Mouse (Mus musculus): ENCODE data around the gene Cdr2. TPM values are rescaled to one million over a fixed set of nuclear protein-coding genes. Genes with fewer than 3 reads are reported as not detected.
"Not testable (repeated sequence)": the region's sequence is repeated elsewhere in the genome, so short reads cannot be mapped to it uniquely, and the experiment has no call there.

Gene Cdr2
- polyA plus RNA-seq (2015; fragmentation: Nextera tagmentation; extraction: Ambion mirVana), result 11.3 and 14.1 TPM in 2 replicates

- peak within 1 kb of the TSS; percentile 79 for H3K27ac ChIP-seq (replicated peaks)
- peaks cover 19% of the 10 kb centered on the region; the same call in 1 of the 2 replicates for H3K4me1 ChIP-seq
- peak within 1 kb of the TSS; percentile 84 for H3K9ac ChIP-seq
- ATAC-seq (ENCODE audit: insufficient number of reproducible peaks, low FRiP score, low TSS enrichment, low read depth), result peak; percentile 97
- H3K4me2 ChIP-seq (replicated peaks), result peak within 1 kb of the TSS; percentile 74
- under 1% methylated on average over 46 of the region's 46 CpGs for WGBS
- no peaks in the 10 kb centered on the region for H3K27me3 ChIP-seq
- no peaks in the 10 kb centered on the region for H3K9me3 ChIP-seq (replicated peaks)
- H3K36me3 ChIP-seq, result no peaks in the 10 kb centered on the region
- H3K4me3 ChIP-seq (replicated peaks), result peak within 1 kb of the TSS; percentile 97
Measured at GRCm38 (mm10) chr7:120982200-120982841, at the start of gene Cdr2, which contains the start of gene Mfsd13b. Cdr2 (minus strand) TSS chr7:120982312. Mfsd13b (plus strand) TSS chr7:120982509.

DNA sequence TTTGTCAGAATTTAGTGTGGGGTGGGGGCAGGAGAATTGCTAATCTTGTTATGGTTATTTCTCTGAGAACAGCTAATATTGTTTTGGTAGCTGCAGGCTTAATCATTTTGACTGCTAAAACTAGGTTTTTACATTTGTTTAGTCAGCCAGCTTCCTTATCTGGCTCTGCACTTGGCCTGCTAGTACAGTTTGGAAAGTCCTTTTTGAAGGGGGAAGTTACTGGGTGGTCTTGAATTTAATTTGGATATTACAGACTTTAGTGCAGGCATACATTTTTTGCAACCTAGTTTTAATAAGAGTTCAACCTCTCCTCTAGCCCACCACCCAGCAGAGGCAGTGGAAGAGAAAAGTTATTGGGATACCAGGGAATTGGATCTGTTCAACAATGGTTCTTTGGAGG lies 47.8 kb upstream of the Cdr2 start:
- H3K9ac ChIP-seq, result not testable (repeated sequence)

GRCm38 (mm10) chr7:121026300-121026699 lies 44.2 kb upstream of the Cdr2 start:
- WGBS, result 64% methylated on average over 3 of the region's 3 CpGs
- Histone ChIP-seq H3K4me3 (replicated peaks) (no peak overlapping the region), H3K36me3 (no peaks in the 10 kb centered on the region), H3K4me2 (replicated peaks) (no peak overlapping the region), H3K27me3 (no peaks in the 10 kb centered on the region; the same call in 1 of the 2 replicates), H3K4me1 (no peaks in the 10 kb centered on the region), H3K9ac (no peak overlapping the region), H3K9me3 (replicated peaks) (no peaks in the 10 kb centered on the region), H3K27ac (replicated peaks) (no peak overlapping the region)
- ATAC-seq (ENCODE audit: insufficient number of reproducible peaks, low FRiP score, low TSS enrichment, low read depth), result no peak

More for the DNA sequence above, 47.8 kb upstream of the Cdr2 start:
- not testable (repeated sequence) for H3K4me3 ChIP-seq (replicated peaks); H3K9me3 ChIP-seq (replicated peaks); H3K4me2 ChIP-seq (replicated peaks); H3K36me3 ChIP-seq; H3K4me1 ChIP-seq; H3K27ac ChIP-seq (replicated peaks); H3K27me3 ChIP-seq; ATAC-seq (ENCODE audit: insufficient number of reproducible peaks, low FRiP score, low TSS enrichment, low read depth)

- H3K27me3 ChIP-seq, result no peaks in the 10 kb centered on the region; the same call in 1 of the 2 replicates
- H3K9me3 ChIP-seq (replicated peaks), result no peaks in the 10 kb centered on the region
- WGBS, result 66% methylated on average over 6 of the region's 6 CpGs
- no peak for ATAC-seq (ENCODE audit: insufficient number of reproducible peaks, low FRiP score, low TSS enrichment, low read depth)
- H3K4me2 ChIP-seq (replicated peaks), result no peak overlapping the region
- H3K4me3 ChIP-seq (replicated peaks), result no peak overlapping the region
- H3K9ac ChIP-seq, result no peak overlapping the region
- H3K4me1 ChIP-seq, result no peaks in the 10 kb centered on the region
- no peak overlapping the region for H3K27ac ChIP-seq (replicated peaks)
- no peaks in the 10 kb centered on the region for H3K36me3 ChIP-seq
Measured at GRCm38 (mm10) chr7:121025221-121026008, 43.3 kb upstream of the Cdr2 start.

DNA sequence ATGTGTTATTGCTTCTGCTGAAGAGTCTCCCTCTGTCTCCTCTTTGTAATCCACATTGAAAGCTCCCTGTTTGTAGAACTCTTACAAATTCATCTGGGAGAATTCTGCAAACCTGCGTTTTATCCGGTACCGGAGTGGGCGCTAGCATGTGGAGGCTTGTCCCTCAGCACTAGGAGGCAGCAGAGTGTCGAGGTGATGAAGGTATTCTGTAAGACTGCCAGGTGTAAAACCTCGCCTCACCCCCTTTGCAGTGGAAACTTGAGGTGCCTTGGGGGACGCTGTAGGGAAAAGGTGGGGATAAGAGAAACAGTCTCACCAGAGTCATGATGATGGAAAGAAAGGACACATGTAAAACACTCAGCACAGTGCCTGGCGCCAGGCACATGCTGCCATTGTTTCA lies 38.2 kb upstream of the Cdr2 start:
- H3K4me2 ChIP-seq (replicated peaks), result no peak overlapping the region
- no peak for ATAC-seq (ENCODE audit: insufficient number of reproducible peaks, low FRiP score, low TSS enrichment, low read depth)

GRCm38 (mm10) chr7:121018778-121019177 lies 36.7 kb upstream of the Cdr2 start:
- 70% methylated on average over 3 of the region's 3 CpGs for WGBS
- no peaks in the 10 kb centered on the region for H3K27me3 ChIP-seq

More for the DNA sequence above, 38.2 kb upstream of the Cdr2 start:
- no peaks in the 10 kb centered on the region for H3K36me3 ChIP-seq
- WGBS, result 29% methylated on average over 8 of the region's 8 CpGs
- H3K9me3 ChIP-seq (replicated peaks), result no peaks in the 10 kb centered on the region
- no peak overlapping the region for H3K27ac ChIP-seq (replicated peaks)
- no peak overlapping the region for H3K4me3 ChIP-seq (replicated peaks)
- no peaks in the 10 kb centered on the region for H3K4me1 ChIP-seq
- H3K27me3 ChIP-seq, result no peaks in the 10 kb centered on the region
- no peak overlapping the region for H3K9ac ChIP-seq

DNA sequence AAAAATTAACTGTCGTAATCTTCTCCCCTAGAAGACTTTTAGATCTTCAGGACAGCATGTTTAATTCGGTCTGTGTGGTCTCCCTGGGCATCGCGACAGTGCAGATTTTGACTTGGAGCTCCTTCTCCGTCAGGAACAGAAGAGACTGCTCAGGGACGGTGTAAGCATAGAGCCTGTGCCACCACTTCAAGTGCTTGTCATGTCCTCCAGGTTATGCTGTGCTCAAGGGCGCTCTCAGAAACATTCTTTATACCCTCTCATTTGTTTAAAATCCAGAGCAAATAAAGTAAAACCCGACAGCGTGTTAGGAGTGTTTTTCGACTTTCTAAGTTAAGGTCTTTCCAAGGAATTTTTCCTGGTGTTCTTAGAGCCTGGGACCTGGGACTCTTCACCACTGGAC lies 32.4 kb upstream of the Cdr2 start:
- Histone ChIP-seq H3K27ac (replicated peaks) (no peak overlapping the region), H3K4me1 (peaks cover 17% of the 10 kb centered on the region), H3K4me3 (replicated peaks) (no peak overlapping the region), H3K9ac (no peak overlapping the region), H3K4me2 (replicated peaks) (no peak overlapping the region), H3K27me3 (no peaks in the 10 kb centered on the region), H3K36me3 (no peaks in the 10 kb centered on the region), H3K9me3 (replicated peaks) (no peaks in the 10 kb centered on the region)
- whole genome bisulfite sequencing, result 85% methylated on average over 10 of the region's 10 CpGs
- ATAC-seq (ENCODE audit: insufficient number of reproducible peaks, low FRiP score, low TSS enrichment, low read depth), result no peak

More at GRCm38 (mm10) chr7:121018778-121019177, 36.7 kb upstream of the Cdr2 start:
- no peak for ATAC-seq (ENCODE audit: insufficient number of reproducible peaks, low FRiP score, low TSS enrichment, low read depth)
- no peak overlapping the region for H3K4me2 ChIP-seq (replicated peaks)
- no peak overlapping the region for H3K27ac ChIP-seq (replicated peaks)
- no peak overlapping the region for H3K4me3 ChIP-seq (replicated peaks)
- no peaks in the 10 kb centered on the region for H3K4me1 ChIP-seq
- H3K9ac ChIP-seq, result no peak overlapping the region
- H3K9me3 ChIP-seq (replicated peaks), result no peaks in the 10 kb centered on the region
- H3K36me3 ChIP-seq, result no peaks in the 10 kb centered on the region

- Histone ChIP-seq H3K27me3 (no peaks in the 10 kb centered on the region), H3K4me3 (replicated peaks) (no peak overlapping the region), H3K9ac (no peak overlapping the region), H3K4me2 (replicated peaks) (no peak overlapping the region), H3K9me3 (replicated peaks) (no peaks in the 10 kb centered on the region), H3K36me3 (no peaks in the 10 kb centered on the region), H3K27ac (replicated peaks) (0 out of 2 replicates have a peak overlapping the region, but pooled peaks have one; percentile 34), H3K4me1 (peaks cover 17% of the 10 kb centered on the region)
- WGBS, result 22% methylated on average over 10 of the region's 10 CpGs
- no peak; the same call in 1 of the 2 replicates for ATAC-seq (ENCODE audit: insufficient number of reproducible peaks, low FRiP score, low TSS enrichment, low read depth)
Measured at GRCm38 (mm10) chr7:121011794-121012689, 29.9 kb upstream of the Cdr2 start.

DNA sequence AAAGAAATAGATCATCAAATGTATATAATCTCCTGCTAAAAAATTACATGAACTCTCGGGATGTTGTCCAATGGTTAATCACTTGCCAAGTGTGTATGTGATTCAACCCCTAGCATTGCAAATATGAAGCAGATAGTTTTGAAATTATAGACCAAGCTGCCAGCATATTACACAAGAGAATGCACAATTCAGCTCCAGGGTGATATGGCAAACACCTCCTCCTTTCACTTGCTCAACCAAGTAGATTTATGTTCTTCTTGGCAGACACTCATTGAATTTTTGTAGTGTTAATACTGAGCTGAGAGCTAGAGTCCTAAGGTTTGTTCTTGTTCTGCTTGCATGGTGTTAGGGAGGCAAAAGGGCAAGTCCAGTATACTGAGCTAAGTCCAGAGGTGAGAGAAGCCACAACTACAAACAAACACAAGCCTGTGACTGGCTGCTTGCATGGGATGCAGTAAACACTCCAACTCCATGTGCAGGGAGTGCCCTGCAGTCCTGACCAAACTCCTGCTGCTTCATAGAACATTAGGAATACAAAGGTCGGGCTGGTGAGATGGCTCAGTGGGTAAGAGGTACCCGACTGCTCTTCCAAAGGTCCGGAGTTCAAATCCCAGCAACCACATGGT lies 21.8 kb upstream of the Cdr2 start:
- Histone ChIP-seq H3K27ac (replicated peaks) (no peak overlapping the region), H3K9ac (no peak overlapping the region), H3K4me3 (replicated peaks) (no peak overlapping the region), H3K9me3 (replicated peaks) (no peaks in the 10 kb centered on the region), H3K4me2 (replicated peaks) (no peak overlapping the region), H3K4me1 (no peaks in the 10 kb centered on the region), H3K27me3 (no peaks in the 10 kb centered on the region), H3K36me3 (no peaks in the 10 kb centered on the region)
- no peak for ATAC-seq (ENCODE audit: insufficient number of reproducible peaks, low FRiP score, low TSS enrichment, low read depth)
- 62% methylated on average over 4 of the region's 4 CpGs for WGBS

DNA sequence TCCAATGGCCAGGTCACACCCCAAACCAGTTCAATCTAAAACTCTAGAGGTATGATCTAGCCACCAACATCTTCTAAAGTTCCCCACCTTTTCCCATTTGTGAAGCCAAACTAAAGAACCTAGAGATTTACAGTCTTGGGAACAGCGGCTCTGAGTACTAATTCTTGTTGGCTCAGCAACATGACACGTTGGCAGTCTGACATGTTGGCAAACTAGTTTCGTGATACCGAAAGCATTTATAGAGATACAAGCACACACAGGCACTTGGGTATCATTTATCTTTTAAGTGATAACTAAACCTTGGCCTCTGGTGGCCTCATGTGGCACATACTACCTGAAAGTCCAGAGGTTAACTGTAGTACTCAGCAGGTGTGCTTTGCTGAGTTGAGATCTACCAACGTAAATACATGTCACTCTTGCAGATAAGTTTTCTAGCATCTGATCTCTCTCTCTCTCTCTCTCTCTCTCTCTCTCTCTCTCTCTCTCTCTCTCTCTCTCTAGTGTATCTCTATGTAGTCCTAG lies 20.4 kb upstream of the Cdr2 start:
- no peak for ATAC-seq (ENCODE audit: insufficient number of reproducible peaks, low FRiP score, low TSS enrichment, low read depth)
- no peaks in the 10 kb centered on the region for H3K36me3 ChIP-seq
- no peaks in the 10 kb centered on the region for H3K4me1 ChIP-seq
- H3K27ac ChIP-seq (replicated peaks), result no peak overlapping the region
- whole genome bisulfite sequencing, result 85% methylated on average over 5 of the region's 5 CpGs
- H3K9ac ChIP-seq, result no peak overlapping the region
- H3K4me3 ChIP-seq (replicated peaks), result no peak overlapping the region
- no peaks in the 10 kb centered on the region for H3K9me3 ChIP-seq (replicated peaks)
- H3K27me3 ChIP-seq, result no peaks in the 10 kb centered on the region
- H3K4me2 ChIP-seq (replicated peaks), result no peak overlapping the region

All from embryonic facial prominence, embryonic 15.5 days (tissue).